Mouse (Mus musculus): Measurements from ENCODE around the gene Syk. TPM values are rescaled to one million over a fixed set of nuclear protein-coding genes. Genes with fewer than 3 reads are reported as not detected.

Gene Syk
- polyA plus RNA-seq, 1 experiment from 2014 or later = 6.7 TPM

DNA sequence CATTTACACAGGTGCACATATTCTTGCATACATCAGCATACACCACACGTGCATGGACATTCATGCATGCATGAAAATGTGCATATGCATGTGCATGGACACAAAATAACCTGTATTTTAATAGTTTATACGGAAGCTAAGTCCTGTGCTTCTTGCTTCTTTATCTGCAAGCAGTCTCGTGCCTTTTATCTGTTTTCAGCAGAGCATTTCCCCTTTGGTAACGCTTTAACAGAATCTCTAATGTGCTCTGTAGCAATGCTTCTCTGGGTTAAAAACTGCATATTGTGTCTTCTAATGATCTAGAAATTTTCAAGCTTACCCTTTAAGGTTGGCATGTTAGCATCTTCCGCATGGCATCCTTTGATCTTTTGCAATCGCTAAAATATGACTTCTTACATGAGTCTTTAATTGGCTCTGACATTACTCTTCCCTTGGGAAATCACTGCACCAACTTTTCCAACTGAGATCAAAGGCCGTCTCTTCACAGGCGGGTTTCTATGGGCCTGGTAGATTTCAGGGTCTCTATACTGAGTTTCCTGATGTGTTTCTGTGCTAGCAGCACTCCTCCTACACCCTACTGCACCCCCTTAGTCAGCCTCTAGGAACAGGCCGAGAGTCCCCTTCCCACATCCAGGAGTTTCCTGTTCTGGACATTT is 30.0 kb upstream of the Syk start:
- WGBS = 69% methylated on average over 9 of the region's 9 CpGs
- Histone ChIP-seq H3K4me1 (no peaks in the 10 kb centered on the region), H3K4me3 (no peak overlapping the region), H3K27ac (no peak overlapping the region), H3K27me3 (ENCODE audit: insufficient read depth, poor library complexity, severe bottlenecking) (no peaks in the 10 kb centered on the region), H3K36me3 (no peaks in the 10 kb centered on the region), H3K9me3 (no peaks in the 10 kb centered on the region)
- DNase-seq (ENCODE audit: low spot score) = no peak

DNA sequence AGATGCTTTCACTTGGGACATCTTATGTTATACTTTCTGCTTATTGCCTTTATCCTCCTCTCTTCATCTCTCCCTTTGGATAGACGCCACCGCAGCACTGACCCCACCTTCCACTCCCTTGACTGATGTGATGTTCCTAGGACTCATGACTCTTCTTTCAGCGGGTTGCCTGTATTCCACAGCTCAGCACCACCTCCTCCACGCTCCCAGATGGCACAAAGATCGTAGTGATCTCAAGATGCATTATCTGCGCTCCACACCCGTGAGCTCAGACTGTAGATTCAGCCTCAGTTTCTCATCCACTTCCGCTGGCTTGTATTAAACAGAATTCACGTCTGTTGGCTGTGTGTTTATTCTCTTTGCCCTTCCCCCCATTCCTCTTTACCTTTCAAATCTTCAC is 28.3 kb upstream of the Syk start:
- H3K9me3 ChIP-seq = no peaks in the 10 kb centered on the region
- H3K4me3 ChIP-seq = no peak overlapping the region
- no peak overlapping the region for H3K27ac ChIP-seq
- WGBS = 82% methylated on average over 9 of the region's 9 CpGs
- no peaks in the 10 kb centered on the region for H3K4me1 ChIP-seq
- DNase-seq (ENCODE audit: low spot score) = no peak
- no peaks in the 10 kb centered on the region for H3K36me3 ChIP-seq
- H3K27me3 ChIP-seq (ENCODE audit: insufficient read depth, poor library complexity, severe bottlenecking) = no peaks in the 10 kb centered on the region

DNA sequence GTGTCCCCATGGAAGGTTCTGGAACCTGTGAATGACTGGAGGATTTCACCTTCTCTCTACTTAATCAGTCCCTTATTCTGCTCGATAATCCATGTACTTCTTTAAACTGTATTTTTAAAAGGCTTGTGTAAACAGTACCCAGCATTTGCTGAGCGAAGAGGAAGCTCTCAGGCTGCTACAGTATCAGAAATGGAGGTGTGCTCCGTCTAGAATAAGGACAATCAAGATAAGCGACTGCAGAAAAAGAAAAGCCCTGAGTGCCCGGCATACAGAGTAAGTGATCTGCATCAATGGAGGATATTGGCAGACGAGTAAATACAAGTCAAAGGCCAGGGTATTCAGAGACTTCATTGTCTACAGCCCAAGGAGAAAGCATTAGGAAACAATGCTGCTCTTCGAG is 25.6 kb upstream of the Syk start:
- no peaks in the 10 kb centered on the region for H3K27me3 ChIP-seq (ENCODE audit: insufficient read depth, poor library complexity, severe bottlenecking)
- 64% methylated on average over 7 of the region's 7 CpGs for WGBS
- H3K4me1 ChIP-seq = no peaks in the 10 kb centered on the region
- no peaks in the 10 kb centered on the region for H3K36me3 ChIP-seq
- no peaks in the 10 kb centered on the region for H3K9me3 ChIP-seq
- no peak overlapping the region for H3K4me3 ChIP-seq
- no peak overlapping the region for H3K27ac ChIP-seq
- no peak for DNase-seq (ENCODE audit: low spot score)

GRCm38 (mm10) chr13:52561367-52562165 is 21.4 kb upstream of the Syk start:
- peaks cover 4% of the 10 kb centered on the region; the same call in 1 of the 2 replicates for H3K27me3 ChIP-seq (ENCODE audit: insufficient read depth, poor library complexity, severe bottlenecking)
- no peaks in the 10 kb centered on the region for H3K36me3 ChIP-seq
- 89% methylated on average over 8 of the region's 8 CpGs for WGBS
- no peak overlapping the region for H3K27ac ChIP-seq
- H3K4me1 ChIP-seq = no peaks in the 10 kb centered on the region
- no peaks in the 10 kb centered on the region for H3K9me3 ChIP-seq
- no peak for DNase-seq (ENCODE audit: low spot score)
- no peak overlapping the region for H3K4me3 ChIP-seq

DNA sequence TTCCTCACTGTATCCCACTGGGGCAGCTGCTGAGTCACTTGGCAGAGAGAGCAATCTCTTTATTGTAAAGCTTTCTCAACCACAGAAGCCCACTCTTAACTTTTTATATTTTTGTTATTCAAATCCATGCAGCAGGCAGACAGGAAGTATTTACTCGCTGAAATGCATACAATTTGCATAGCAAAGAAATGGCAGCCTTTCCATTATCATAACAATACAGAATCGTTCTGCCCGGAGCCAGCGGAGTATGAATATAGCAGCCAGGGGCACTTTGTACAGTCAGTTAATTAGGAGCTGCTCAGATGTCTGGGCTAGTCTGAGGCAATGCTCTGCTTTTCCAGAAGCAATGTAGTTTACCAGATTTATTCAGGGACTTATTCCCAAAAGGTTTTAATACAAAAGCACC is 20.8 kb upstream of the Syk start:
- WGBS = 59% methylated on average over 4 of the region's 4 CpGs
- DNase-seq (ENCODE audit: low spot score) = no peak

DNA sequence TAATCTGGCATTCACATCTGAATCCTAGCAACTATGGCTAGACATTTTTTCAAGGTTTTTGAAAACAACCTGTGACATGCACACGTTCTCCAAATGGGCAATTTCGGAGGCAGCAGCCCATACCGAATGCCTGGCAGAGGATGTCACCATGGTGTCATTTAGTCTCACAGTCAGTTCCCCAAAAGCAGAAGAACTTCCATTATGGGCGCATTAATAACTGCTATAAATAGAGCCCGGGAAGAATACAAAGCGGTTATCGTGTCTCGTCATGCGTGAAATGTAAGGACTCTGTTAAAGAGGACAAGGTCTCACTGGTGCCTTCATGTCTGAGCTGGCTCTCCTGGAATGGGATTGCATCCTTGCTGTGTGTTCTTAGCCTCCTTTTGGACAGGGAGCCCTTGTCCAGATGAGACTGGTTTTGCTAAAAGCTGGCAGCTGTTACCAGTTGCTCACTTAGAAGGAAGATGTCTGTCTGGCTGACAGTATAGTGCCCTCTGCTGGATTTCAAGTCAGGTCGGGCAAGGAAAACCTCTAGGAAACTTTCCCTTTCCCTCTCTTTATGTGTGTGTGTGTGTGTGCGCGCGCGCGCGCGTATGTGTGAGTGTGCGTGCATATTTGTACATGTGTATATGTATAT is 17.8 kb upstream of the Syk start:
- Histone ChIP-seq H3K9me3 (no peaks in the 10 kb centered on the region), H3K27me3 (ENCODE audit: insufficient read depth, poor library complexity, severe bottlenecking) (peaks cover 9% of the 10 kb centered on the region; the same call in 1 of the 2 replicates), H3K4me3 (no peak overlapping the region), H3K36me3 (no peaks in the 10 kb centered on the region), H3K4me1 (no peaks in the 10 kb centered on the region), H3K27ac (no peak overlapping the region)
- WGBS = 85% methylated on average over 18 of the region's 18 CpGs
- no peak for DNase-seq (ENCODE audit: low spot score)

More for the DNA sequence above, 20.8 kb upstream of the Syk start:
- Histone ChIP-seq H3K27me3 (ENCODE audit: insufficient read depth, poor library complexity, severe bottlenecking) (peaks cover 9% of the 10 kb centered on the region; the same call in 1 of the 2 replicates), H3K36me3 (no peaks in the 10 kb centered on the region), H3K27ac (no peak overlapping the region), H3K4me1 (no peaks in the 10 kb centered on the region), H3K4me3 (no peak overlapping the region), H3K9me3 (no peaks in the 10 kb centered on the region)

GRCm38 (mm10) chr13:52566188-52566760 is 16.7 kb upstream of the Syk start:
- 86% methylated on average over 9 of the region's 9 CpGs for WGBS
- no peak overlapping the region for H3K27ac ChIP-seq
- no peaks in the 10 kb centered on the region for H3K36me3 ChIP-seq
- H3K4me1 ChIP-seq = no peaks in the 10 kb centered on the region
- DNase-seq (ENCODE audit: low spot score) = no peak
- no peaks in the 10 kb centered on the region for H3K9me3 ChIP-seq
- H3K4me3 ChIP-seq = no peak overlapping the region
- peaks cover 9% of the 10 kb centered on the region; the same call in 1 of the 2 replicates for H3K27me3 ChIP-seq (ENCODE audit: insufficient read depth, poor library complexity, severe bottlenecking)

DNA sequence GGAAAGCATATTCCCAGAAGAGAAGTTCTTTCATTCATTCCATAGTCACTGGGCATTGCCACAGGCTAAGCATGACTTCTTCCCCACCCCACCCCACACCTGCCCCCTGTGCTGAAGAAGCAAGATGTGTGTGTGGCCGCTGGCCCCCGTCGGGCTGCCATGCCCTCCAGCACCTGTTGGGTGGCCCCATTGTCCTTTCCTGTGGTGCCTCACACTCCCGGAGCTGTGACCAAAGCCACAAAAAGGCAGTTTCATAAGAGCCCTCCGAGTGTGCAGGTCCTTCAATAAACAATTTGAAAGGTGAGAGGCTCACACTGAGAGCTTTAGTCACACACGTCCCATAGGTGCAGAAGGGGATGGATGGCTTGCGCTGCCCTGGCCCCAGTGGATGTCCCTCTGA is 16.2 kb upstream of the Syk start:
- DNase-seq (ENCODE audit: low spot score) = no peak
- WGBS = 85% methylated on average over 7 of the region's 7 CpGs
- Histone ChIP-seq H3K9me3 (no peaks in the 10 kb centered on the region), H3K4me3 (no peak overlapping the region), H3K4me1 (no peaks in the 10 kb centered on the region), H3K36me3 (no peaks in the 10 kb centered on the region), H3K27me3 (ENCODE audit: insufficient read depth, poor library complexity, severe bottlenecking) (peaks cover 9% of the 10 kb centered on the region; the same call in 1 of the 2 replicates), H3K27ac (no peak overlapping the region)

GRCm38 (mm10) chr13:52569194-52569769 is 13.7 kb upstream of the Syk start:
- no peaks in the 10 kb centered on the region for H3K9me3 ChIP-seq
- H3K4me3 ChIP-seq = no peak overlapping the region
- H3K36me3 ChIP-seq = no peaks in the 10 kb centered on the region
- 80% methylated on average over 8 of the region's 8 CpGs for WGBS
- H3K27ac ChIP-seq = no peak overlapping the region
- DNase-seq (ENCODE audit: low spot score) = no peak
- peaks cover 5% of the 10 kb centered on the region; the same call in 1 of the 2 replicates for H3K27me3 ChIP-seq (ENCODE audit: insufficient read depth, poor library complexity, severe bottlenecking)
- H3K4me1 ChIP-seq = 0 out of 2 replicates have a peak, but pooled peaks cover 4% of the 10 kb centered on the region

DNA sequence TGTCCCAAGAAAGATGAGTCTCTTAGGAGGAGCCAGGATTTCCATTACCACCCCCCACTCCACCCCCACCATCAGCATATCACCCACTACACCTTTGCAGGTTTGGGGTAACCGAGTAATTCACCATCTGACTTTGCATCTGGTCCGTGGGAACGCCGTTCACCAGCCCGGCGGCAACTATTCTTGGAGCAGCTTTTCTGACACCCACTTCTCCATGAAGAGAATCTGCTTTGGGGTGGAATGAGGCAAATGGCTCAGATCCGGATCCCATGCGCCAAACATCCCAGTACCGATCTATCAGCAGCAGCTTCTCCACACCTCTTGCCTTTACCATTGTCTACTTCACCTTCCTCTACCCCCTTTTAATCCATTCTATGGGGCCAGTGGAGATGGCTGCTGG is 12.7 kb upstream of the Syk start:
- no peak for DNase-seq (ENCODE audit: low spot score)
- WGBS = 88% methylated on average over 9 of the region's 9 CpGs
- Histone ChIP-seq H3K27me3 (ENCODE audit: insufficient read depth, poor library complexity, severe bottlenecking) (peaks cover 5% of the 10 kb centered on the region; the same call in 1 of the 2 replicates), H3K4me3 (no peak overlapping the region), H3K36me3 (no peaks in the 10 kb centered on the region), H3K4me1 (peaks cover 8% of the 10 kb centered on the region), H3K9me3 (no peaks in the 10 kb centered on the region), H3K27ac (no peak overlapping the region)

- Histone ChIP-seq H3K4me1 (peaks cover 23% of the 10 kb centered on the region), H3K36me3 (no peaks in the 10 kb centered on the region), H3K27ac (no peak overlapping the region), H3K27me3 (ENCODE audit: insufficient read depth, poor library complexity, severe bottlenecking) (peaks cover 2% of the 10 kb centered on the region; the same call in 1 of the 2 replicates), H3K4me3 (no peak overlapping the region), H3K9me3 (no peaks in the 10 kb centered on the region)
- DNase-seq (ENCODE audit: low spot score) = no peak
- 72% methylated on average over 11 of the region's 11 CpGs for WGBS
Measured at GRCm38 (mm10) chr13:52571591-52572384, 11.2 kb upstream of the Syk start.
